Mouse (Mus musculus): ENCODE data around the gene Cntrob.
A peak's percentile ranks its signal among the peaks of the same experiment; 100 is the strongest.

Cntrob gene

DNA sequence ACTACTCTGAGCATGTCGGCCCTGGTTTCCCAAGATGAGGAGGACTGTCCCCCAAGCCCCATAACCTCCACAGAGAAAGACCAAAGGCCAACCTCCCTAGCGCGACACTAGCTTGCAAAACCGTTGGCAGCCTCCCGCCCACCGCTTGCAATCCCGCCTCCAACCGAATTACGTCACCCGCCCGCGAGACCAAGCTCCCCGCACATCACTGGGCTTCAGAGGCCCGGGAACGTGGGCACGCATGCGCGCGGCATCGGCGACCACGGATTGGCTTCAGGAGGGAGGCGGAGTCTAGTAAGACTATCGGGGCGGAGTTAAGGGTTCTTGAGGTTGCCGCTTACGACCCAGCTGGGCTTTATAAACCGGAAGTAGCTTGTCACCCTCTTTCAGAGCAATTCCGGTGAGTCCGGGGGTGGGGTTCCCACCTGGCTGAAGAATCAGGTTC is at the start of gene Cntrob, which contains the start of gene Trappc1:
TSS of gene Cntrob (minus strand) at position 109 of the 445 bp plus-strand sequence.
TSS of gene Trappc1 (plus strand) at position 314 of the 445 bp plus-strand sequence.
- DNase-seq: peak; percentile 98

DNA sequence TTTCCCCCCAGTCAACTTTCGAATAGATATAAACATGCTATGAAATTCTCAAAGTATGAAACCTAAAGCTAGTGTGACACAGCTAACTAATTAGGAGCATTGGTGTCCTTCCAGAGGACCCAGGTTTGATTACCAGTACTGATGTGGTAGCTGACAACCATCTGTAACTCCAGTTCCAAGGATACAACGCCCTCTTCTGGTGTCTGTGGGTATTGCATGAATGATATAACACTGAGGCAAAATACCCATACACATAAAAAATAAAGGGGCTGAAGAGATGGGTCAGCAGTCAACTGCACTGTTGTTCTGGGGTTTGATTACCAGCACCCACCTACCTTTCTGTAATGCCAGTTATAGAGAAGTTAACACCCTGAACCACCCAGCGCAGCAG is 49.2 kb upstream of the Cntrob start:
- peak; percentile 54 to 62 for DNase-seq

DNA sequence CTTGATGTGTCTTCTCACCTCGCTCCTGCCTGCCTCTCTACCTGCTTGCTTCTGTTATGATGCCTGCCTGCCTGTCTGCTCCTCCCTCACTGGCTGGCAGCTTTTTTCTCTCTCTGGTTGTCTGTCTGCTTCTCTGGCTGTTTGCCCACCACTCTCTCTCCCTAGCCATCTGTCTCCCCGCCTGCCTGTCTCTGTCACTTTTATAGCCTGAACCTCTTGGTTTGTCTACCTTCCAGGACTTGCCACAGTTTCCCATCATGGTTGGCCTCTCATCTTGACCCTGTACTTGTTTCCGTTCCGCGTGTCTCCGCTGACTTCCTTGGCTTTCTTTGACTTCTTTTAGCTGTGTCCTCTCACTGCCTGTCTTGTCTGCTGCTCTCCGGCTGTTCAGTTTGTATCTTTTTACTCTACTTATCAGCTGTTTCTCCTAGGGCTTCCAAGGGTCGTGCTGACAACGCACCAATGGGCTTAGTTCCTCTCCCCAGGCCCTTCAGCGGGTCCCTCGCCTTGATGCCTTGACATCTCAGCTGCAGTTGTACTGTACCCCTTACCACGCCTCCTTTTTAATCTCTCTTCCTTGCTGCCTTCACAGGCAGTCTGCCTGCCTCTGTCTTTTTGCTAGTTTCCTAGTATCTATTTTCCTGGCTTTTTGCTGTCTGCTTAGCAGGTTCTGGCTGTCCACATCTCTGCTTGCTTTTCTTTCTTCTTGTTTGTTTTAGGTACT is 48.6 kb upstream of the Cntrob start:
- no peak for DNase-seq

DNA sequence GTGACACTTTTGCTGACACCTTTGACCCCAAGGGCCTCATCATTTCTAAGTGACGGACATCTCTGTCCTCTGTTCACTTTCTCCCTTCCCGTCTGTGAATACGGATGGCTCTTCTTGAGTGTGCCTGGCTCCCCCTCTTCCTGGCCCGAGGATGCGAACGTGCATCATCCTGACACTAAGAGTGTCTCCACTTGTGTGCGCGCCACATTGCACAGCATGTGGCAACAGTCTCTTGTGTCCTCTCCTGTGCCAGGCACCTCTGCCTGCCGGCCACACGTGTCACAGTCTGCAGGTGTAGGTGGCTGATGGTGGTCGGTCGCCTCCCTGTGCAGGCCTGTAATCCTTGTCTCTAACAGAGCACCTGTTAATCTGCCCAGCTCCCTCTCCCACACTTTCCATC is 48.0 kb upstream of the Cntrob start:
- DNase-seq: no peak

DNA sequence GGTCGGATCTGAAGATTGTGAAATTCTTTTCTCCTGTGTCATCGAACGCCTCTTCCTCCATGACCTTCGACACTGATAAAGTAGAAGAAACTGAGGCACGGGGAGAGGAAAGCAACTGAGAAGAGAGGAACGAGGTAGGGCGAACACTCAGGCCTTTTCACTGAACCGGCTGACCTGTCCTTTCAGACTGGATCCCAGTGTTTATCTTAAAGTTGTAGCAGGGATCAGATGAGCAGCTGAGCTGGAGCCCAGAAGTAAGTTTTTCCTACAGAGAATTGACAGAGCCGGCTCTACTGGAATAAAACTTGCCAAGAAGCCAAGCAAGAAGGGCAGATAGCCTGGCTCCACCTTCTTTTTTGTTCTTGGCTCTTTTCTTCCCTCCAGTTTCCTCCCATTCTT is 47.2 kb upstream of the Cntrob start:
- no peak for DNase-seq

DNA sequence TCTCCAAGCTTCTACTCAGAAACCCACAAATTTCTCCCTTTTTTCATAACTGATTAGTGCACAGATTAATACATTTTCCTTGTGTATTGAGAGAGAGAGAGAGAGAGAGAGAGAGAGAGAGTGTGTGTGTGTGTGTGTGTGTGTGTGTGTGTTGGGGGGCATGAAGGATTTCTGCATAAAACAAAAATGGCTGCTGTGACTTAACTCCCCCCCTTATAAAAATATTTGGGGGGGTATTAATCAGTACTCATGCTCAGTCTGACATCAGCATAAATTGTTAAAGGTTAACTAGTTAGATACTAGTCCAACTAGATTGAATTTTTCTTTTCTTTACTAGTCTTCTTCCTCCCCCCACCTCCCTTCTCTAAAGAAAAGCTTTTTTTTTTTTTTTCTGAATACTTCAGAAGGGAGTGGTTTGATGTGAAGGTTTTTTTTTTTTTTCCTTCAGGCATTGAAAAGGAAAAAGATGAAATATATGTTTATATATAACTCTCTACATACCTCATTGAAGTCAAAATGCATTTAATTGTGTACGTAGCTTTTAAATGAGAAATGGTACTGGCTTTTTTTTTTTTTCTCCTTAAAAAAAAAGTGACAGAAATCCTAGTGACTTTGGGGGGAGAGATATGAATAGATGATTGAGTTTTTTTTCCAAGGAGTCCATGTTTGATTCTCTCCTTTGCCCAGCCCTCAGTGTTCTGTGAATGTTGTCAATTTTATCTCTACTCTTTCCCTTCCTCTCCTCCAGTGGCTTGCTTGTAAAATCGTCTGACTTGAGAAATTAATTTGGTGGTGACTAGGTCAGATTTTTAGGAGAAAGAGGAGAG is 46.6 kb upstream of the Cntrob start:
- no peak for DNase-seq

DNA sequence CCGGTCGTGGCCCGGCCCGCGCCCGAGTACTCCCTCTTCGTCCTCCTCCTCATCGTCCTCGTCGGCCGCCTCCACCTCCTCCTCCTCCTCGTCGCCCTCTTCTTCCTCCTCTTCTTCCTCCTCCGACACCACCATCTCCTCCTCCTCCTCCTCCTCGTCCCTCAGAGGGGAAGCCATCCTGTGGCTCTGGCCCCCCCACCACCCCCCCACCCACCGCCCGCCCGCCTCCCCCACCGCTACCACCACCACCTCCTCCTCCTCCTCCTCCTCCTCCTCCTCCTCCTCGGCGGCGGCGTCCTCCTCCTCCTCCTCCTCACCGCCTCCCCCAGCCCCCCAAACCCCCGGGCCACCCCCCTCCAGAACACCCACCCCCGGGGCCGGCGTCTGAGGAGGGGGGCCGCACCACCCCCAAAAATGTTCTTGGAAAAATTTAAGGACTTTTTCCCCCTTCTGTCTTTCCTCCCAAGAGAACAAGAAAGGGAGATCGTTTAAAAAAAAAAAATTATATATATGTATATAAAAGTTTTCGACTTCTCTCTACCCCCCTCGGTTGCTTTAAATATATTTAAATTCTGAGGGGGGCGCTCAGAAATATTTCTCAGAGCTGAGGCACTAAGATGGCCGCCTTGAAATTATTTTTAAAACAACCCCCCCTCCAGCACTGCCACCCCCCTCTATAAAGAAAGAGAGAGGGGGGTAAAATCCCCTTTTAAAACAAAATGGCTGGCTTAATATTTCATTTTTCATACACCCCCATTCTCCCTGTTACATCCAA is 45.8 kb upstream of the Cntrob start, which contains the start of gene Chd3:
TSS of gene Chd3 (minus strand) at position 192 of the 775 bp plus-strand sequence.
- DNase-seq: peak in 1 of 2 experiments; percentile 43

DNA sequence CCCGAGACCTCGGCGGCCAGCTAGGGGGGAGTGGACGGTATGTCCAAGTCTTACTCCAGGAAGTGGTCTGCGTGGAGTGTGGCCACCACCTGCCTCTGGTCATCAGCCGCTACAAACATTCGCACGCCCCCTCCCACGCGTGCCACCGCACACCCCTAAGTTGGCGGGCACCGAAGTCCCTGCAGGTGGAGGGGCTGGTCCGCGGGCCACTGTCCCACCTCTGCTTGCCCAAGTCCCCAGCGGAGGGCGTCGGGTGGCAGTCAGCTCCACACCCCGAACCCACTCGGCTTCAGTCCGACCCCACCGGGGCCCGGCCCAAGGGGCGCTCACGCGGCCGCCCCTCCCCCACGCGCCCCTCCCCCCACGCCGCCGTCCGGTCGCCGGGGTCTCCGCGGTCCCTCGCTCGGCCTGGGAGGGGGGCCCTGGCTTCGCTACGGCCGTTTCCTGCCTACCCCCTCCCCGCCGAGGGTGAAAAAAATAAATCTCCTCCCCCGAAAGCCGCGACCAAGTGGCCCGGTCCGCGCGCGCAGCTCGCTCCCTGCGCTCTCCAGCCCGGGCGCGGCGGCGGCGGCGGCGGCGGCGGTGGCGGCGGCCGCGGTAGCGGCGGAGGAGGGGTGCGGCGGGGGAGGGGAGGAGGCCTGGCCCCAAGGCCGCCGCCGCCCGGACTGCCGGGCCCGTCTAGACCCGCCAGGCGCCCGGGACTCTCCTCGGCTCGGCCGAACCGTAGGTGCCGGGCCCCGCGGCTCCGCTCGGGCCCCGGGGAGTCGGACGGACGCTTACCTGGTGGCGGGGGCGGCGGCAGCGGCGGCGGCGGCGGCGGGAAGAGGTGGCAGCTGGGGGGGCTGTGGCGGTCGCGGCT is 45.0 kb upstream of the Cntrob start:
- peak; percentile 46 to 57 for DNase-seq

DNA sequence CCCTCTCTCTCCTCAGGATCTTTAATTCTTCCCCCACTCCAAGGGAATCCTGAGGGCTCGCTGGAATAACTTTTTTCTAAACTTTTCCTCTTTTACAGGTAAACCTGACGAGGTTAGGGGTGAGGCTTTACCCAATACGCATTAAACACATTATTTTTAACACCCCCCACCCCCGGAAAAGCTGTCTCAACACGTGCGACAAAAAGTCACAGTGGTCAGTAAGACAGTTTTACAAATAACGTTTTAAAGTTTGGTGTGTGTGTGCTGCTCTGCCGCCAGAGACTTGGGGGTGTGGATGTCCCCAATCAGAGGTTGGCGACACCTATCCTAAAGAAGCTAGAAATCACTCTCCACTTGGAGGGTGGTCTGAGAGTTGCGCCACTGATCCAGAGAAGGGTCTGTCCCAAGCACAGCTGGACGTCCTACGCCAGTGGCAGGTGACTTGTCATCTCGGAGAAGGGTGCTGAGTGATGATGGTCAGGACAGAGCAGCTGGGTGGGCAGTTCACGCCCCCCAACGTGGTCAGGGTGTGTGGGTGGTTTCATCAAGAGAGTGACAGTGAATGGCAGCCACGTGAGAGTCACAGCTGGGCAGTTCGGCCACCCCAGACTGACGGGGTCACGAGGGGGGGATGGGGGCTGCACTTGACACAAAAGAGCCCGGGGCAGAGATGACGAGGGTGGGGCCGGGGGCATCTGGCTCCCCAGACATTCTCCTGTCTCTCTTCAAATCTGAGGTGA is 44.2 kb upstream of the Cntrob start:
- DNase-seq: peak in 1 of 2 experiments; percentile 46

DNA sequence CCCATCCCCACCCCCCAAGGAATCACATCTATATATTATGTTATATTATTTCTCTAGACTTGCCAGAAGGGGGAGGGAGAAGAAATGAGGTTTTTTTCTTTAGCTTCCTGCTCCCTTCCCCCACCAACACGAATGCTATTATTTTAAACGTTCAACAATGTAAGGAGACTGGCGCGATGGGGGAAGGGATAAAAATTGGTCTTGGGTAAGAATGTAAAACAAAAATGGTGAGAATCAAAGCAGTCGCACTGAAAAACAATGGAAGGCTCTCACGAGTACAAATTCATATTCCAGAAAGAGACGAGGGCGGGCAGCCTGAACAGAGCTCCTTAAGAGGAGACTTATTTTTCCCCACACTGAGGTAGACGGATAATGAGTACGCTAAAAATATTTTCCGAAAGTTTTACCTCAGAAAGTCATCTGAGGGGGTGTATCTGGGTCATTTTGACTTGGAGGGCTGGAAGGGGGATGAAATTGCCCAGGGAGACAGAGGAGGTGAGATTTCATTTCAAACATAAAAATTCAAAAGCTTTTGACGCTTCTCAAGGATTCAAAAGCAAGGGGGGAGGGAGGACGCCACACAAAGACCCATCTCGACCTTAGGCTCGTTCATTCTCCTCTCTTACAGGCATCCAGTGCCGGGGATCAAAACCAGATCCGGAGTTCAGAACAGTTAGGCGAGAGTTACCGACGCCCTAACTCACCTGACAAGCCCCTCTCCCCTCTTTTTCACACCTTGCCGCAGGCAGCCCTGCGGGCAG is 43.5 kb upstream of the Cntrob start:
- peak; percentile 57 to 60 for DNase-seq

DNA sequence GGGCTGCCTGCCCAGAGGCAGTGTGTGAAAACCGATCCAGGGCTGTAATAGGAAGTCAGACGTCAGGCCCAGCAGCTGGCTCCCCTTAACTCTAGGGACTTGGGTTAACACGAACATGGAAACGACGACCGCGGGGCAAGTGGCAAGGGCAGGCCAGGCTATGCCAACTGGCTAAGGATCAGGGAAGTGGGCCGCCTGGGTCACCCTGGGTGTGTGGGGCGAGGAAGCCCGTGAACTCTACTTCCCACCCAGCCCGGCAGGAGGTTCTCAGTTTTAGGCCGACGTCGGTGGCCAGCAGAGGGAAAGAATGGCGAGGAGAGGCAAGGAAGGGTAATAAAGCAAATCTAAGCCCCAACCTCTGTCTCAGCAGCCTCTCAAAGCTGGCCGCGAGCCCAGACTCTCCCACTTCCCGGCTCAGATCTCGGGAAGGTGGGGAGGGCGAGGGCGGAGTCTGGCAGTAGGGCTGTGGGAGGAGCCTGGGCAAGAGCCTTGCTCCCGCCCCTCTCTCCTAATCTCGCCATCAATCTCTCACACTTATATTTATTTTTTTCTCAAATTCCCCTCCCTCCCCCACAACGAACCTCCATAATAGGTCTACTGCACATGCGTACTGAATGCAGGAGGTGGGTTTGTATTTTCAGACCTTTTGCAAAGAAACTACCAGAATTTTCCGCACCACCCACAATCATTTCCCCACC is 42.7 kb upstream of the Cntrob start:
- DNase-seq: peak; percentile 80

DNA sequence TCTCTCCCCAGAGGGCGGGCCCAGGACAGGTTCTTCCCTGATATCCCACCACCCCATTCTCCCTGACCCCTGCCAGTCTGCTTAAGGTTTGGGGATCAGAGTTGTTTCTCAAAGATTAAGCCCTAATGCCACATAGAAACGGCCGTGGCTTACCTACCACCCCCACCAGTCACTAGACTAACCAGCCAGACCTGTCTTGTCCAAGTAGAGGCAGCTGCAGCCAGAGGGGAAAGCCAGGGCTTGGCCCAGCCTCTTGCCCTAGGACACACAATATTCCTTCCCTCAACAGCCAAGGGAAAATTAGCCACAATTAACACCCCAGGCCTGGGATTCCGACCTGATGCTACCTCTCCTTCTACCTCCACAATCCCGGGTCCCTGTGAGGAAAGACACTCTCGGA is 42.1 kb upstream of the Cntrob start:
- DNase-seq: no peak

DNA sequence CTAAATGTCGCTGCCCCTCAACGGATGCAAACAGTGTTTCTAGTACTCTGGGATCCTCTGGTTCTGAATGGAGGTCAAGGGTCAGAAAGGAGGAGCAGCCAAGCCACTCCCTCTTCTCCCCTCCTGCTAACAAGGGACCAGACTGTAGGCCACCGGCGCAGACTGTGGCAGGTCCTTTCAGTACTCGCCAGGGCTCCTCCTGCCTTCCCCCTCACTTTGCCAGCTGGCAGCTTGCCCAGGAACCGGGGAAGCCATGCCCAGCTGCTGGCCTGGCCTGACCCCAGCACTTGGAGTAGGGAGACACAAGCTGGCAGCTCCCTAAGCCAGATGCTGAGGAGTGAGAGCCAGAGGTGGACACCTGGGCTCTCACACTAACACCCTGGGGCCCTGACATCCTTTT is 41.3 kb upstream of the Cntrob start:
- no peak for DNase-seq

DNA sequence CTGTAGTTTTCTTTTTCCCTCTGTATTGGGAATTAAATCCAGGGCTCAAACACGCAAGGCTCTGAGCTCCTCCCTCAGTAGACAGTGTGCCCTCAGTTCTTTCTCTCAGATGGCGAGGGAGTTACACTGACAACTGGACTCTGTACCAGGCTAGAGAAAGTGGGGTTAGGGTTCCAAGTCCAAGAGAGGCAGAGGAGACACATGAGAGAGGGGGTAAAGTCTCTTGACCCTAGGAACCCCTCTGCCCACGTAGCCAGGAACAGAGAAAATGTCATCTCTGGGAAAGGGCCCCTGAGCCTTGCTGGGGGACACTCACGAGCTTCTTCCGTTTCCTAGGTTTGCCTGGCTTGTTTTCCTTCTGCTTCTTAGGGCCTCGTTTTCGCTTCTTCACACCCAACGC is 40.8 kb upstream of the Cntrob start:
- DNase-seq: no peak

DNA sequence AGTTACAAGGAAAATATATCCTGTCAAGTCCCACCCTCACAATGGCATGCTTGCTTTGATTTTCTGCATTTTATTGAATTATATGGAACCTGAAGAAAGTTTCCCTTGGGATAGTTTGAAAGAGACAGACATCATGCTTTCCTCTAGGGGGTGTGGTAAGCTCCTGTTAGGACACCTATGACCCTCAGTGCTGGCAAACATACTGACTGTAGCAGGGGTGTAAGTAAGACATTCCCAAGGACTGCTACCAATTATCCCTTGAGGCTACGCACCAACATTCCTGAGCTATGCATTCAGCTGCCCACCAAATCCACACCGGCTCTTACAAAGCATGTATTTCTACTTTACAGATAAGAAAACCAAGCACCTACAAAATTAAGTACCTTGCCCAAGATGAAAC is 38.9 kb upstream of the Cntrob start:
- DNase-seq: no peak

DNA sequence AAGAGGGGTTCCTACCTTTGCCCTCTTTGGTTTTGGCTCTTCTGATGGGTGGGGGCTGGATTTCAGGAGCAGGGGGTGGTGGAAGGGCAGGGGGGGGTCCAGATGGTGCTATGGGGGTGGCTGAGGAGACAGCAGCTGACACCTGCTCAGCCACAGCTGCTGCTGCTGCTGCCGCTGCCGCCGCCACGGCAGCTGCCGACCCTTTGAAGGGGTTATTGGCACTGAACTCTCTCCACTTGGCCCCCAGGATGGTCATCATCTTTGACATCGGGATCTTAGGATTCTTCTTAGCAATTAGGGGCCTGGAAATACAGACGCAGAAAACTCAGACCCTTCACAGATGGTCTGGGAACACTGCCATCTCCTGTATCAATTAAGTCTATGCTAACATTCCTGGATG is 38.4 kb upstream of the Cntrob start:
- no peak for DNase-seq

DNA sequence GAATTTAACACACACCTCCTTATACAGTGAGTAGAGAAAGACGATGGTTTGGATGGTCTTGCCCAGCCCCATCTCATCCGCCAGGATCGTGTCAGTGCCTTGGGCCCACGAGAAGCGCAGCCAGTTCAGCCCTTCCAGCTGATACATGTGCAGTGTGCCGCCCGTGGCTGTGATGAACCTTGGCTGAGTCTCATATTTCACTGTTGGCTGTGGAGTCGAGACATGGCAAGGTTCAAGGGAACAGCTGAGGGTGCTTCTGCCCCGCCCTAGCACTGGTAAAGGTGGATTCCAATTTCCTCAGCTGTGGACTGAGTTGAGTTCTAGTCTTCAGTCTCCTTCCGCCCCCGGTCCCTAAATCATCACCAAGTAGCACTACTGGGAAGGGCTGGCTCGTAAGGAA is 34.1 kb upstream of the Cntrob start:
- no peak for DNase-seq

DNA sequence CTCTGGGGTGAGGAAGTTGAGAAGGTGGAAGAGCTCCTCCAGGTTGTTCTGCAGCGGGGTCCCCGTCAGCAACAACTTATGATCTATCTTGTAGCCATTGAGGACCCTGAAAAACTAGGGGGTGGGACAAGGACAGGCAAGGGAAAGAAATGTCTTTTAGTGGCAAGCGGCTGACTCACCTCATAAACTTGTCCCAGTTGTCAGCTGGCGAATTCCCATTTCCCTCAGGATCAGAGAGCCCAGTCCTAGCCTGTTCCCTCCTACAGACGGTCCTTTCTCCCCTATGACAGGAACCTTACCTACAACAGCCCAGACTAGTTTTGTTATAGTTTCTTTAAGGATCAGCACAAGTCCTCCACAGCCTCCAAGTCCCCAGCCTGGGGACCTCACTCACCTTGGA is 33.0 kb upstream of the Cntrob start:
- no peak for DNase-seq

DNA sequence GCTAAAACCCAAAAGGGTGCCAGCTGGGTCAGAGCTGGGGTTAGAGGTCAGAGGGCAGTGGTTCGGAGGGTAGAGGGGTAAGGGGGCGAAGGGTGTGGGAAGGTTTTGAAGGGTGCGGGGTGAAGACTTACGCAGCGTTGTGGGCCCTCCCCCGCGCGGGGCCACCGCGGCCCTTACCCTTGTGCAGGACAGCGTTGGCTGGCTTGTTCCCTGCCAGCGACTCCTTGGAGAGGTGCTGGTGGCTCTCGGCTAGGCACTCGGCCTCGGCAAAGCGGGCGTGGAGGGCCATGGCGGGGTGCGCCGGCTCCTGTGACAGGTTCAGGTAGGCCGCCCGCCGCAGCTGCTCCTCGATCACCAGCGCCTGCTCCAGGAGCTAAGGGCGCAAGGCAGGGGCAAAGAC is 22.9 kb upstream of the Cntrob start:
- no peak for DNase-seq

Measured in B cell, adult 2 months (primary cell).